Mouse (Mus musculus): ENCODE measurements around the gene Ptprf.

Gene Ptprf

DNA sequence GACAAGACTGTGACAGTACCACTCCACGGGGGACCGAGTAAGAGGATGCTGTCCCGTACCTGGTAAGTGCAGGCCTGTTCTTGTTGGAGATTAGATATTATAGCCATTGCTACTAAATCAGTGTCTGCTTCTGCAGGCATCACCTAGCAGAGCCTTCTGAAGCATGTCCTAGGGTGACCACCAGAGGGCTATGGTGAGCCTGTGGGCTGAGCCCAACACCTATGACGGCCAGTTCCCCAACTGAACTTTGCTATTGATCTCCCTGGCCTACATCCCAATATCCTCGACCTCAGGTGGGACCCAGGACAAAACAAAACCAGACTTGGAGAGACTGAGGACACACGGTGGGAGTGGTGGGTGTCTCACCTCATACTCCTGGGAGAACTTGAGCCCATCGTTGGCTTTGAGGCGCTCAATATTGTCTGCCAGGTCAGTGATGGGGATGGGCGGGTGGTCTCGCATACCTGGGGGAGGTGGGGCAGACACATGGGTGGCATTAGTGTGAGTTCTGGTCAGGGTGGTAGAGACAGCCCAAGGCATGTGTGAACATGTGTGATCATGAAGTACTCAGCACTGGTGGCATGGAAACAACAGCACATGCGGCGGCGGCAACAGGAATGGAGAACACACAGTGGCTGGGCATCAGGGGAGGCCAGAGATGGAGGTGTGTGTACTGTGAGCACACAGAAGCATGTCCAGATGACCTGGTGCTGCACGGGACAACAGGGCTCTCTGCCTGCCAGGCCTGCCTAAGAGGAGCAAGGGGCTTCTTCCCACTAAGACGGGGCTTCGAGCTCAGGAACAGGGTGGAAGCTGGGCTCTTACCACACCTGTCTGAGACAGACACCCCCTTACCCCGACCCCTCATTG is 74.2 kb downstream of the Ptprf start:
- CTCF ChIA-PET = no interaction called here

DNA sequence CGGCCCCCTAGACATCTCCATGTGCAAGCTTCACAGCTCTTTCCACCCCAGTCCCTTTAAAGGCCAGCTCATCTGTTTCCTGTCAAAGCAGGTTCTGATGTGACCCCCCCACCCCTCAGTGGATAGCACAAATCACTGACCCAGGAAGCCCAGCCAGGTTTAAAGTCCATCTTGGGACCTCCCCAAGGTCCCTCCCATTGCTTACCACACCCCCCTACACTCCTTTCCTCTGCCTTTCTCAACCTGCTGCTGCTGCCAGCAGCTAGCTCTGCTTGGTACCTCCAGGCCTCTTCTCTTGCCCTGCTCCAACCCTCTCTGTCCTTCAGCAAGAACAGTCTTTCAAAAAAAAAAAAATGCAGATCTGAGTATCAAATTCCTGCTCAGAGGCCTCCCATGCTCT is 76.3 kb downstream of the Ptprf start:
- CTCF ChIA-PET = interaction anchor here (0.6 kb wide), 1 partner anchor 206 kb away, joined by 4 read pairs; no protein-coding TSS in a partner anchor

- CTCF ChIA-PET = no interaction called here
Observed at GRCm38 (mm10) chr4:118206918-118207640, 84.1 kb downstream of the Ptprf start.

- CTCF ChIA-PET = no interaction called here
Observed at GRCm38 (mm10) chr4:118205906-118206305, 85.3 kb downstream of the Ptprf start.

DNA sequence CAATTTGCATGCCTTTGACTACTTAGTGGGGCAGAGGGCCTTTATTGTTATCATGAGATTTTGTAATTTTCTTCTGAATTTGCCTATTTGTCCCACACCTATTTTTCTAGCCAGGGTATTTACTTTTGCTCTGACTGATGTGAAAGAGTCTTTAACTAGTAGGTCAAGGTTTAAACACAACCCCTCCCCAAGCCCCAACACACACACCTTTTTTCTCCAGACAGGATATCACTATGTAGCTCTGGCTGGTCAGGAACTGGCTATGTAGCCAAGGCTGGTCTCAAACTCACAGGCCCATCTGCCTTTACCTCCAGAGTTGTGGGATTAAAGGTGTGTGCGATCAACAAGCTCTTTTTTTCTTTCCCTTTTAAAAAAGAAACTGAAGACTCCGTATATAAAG is 92.1 kb downstream of the Ptprf start:
- CTCF ChIA-PET = no interaction called here

GRCm38 (mm10) chr4:118198606-118199005 is 92.6 kb downstream of the Ptprf start:
- CTCF ChIA-PET = no interaction called here

DNA sequence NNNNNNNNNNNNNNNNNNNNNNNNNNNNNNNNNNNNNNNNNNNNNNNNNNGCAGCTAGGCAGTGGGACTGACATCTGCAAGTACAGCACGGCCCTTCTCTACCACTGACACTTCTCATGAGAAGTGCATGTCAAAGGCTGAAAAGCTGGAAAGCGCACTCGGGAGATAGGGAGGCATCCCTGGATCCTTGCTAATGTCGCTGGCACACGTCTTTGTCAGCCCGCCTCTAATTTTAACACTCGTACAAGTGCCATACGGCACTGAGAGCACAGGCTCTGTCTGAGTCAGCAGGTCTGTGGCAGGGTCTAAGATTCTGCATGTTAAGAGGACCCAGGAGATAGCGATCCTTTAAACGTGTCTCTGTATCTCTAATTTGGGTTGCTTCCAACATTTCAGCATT is 95.0 kb downstream of the Ptprf start:
- CTCF ChIA-PET = no interaction called here

DNA sequence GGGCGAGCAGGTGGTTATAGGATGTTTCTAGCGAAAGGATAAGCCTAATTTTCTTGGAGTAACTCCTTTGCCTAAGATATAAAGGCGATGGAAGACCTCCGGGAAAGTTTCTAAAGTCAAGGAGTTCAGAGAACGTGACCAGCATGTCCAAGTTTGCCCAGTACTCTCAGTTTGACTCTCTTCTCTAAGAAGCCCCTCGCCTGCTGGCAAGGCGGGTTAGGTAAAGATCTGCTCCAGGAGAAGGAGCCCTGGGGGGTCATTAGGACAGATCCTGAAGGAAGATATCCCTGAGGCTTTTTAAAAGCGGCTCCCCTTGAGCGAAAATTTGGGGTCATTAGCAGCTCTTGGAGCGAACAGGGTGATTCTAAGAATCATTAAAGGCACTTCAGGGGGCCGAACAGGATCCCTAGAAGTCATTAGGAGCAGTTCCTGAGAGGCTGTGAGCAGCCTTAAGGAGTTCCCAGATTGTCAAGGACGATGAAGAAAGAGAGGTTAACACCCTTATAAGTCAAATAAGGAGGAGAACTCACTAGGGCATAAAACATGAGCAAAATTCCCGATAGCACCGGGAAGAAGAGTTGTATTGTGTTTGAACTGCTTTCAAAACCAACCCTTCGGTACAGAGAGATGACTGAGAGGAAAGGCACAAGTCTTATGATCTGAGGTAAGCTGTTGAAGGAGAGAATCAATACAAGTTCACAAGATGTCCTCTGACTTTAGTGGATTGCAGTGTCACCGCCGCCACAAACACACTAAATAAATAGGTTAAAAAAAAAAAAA is 110.7 kb downstream of the Ptprf start:
- CTCF ChIA-PET = interaction anchor here (0.6 to 0.7 kb wide), 2 partner anchors 8 to 1708 kb away, joined by 4 to 10 read pairs; no protein-coding TSS in a partner anchor

DNA sequence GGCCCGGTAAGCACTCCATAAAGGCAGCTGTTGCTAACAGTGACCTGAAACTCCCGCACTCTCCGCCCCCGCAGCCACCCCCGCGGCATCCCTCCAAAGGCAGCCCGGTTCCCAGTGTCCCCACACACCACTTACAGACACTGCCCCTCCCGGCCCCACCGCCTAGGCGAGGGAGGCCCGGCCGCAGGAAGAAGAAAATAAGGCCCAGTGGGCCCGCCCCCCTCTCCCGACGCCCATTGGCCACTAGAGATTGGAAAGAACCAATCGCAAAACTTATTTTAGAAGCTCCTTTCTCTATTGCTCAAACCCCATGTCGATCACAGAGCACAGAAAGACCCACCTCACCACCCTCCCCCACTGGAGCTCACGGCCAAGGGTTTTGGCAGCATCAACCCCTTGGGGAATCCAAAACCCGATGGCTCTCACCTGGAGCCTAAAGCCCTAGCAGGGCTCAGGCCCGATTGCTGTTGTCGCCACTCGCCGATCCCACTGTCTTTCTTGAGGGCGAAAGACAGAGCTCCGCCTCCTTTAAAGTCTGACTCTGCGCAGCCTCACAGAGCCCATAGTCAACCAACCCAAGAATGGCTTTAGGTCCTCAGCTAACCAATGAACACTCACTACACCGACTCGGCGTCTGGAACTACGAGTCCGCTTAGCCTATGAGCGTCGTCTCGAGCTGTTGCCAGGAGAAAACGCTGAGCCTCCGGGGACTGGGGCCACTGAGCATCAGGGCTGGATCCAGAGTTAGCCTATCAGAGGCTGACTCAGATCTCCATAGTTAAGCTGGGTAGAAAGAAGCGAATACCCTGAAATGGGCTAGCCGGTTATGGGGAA is 111.5 kb downstream of the Ptprf start, which contains the start of gene Kdm4a:
Gene Kdm4a (minus strand): TSS at position 577 of the 834 bp plus-strand sequence.
- CTCF ChIA-PET = no interaction called here

GRCm38 (mm10) chr4:118178952-118179466 is 112.2 kb downstream of the Ptprf start:
- CTCF ChIA-PET = no interaction called here

DNA sequence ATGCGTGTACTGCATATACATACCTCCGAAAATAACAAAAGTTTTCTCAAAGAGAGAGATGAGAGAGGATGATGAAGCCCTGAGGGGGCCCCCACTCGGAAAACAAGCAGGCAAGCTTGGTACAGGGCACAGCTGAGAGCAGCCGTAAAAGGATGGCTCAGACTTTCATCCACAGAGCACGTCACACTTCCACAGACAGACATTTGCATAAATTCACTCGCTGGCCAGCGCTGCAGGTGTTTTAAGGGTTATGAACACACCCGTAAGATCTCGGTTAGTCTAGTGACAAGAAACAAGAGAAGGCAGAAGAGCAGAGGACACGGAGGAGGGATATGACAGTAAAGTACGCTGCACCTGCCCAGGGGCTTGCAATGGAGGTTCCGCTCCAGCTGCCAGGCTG is 118.7 kb downstream of the Ptprf start:
- CTCF ChIA-PET = interaction anchor here (0.6 kb wide), 2 partner anchors 8 to 247 kb away, joined by 3 to 10 read pairs; no protein-coding TSS in a partner anchor

GRCm38 (mm10) chr4:118171006-118171405 is 120.2 kb downstream of the Ptprf start:
- CTCF ChIA-PET = interaction anchor here (0.7 kb wide), 1 partner anchor 39 kb away, joined by 11 read pairs; no protein-coding TSS in a partner anchor

DNA sequence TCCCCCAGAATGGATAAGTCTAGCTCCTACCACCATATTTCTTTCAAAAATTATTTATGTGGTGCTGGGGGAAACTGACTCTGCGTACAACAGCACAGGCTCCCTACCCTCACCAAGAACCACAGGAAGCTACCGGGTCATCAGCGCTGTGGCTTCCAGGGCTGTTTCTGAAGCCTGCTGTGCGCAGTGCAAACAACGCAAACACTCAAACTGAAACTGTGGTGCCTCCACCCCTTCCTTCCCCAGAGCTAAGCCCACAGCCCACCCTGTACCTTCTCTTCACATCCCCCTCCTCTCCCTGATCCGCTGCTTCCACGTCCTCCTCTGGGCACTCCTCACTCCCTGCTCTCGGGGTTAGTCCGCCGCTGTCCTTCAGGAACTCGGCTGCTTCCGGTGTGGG is 129.1 kb downstream of the Ptprf start:
- CTCF ChIA-PET = no interaction called here
